Mouse (Mus musculus) adrenal gland, adult (tissue): ENCODE measurements around the gene Asna1.
A peak's percentile ranks its signal among the peaks of the same experiment; 100 is the strongest.

Experiments
- DNase-seq, 2 experiments: peaks; one replicate each; pipeline ENCODE4 v3.0.0; 2022 to 2023; ENCODE audit warnings: low spot score in 1 of 2; ENCODE audit not compliant: inconsistent age in 2 of 2

Gene Asna1

DNA sequence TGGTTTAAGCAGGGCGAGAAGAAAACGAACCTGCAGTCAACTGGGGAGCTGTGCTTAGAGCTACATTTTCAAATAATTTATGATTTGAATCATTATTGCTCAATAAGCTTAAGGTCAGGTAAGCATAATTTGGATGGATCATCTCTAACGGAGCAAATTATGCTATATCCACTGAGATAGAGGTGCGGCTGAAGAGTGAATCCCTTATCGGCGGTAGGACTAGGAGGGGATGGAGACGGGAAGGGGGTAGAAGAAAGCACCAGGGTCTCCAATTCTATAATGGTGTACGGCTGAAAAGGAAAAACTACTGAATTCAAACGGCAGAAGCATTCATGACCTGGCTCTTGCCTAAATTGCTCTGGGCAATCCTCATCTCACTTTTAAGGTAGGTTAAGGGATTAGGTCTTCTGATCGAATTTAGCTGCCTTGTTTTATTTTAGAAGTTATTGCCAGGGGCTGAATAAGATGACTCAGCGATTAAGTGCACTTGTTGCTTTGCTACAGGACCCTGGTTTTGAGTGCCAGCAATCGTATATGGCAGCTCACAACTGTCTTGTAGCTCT is 10.2 kb upstream of the Asna1 start:
- peak in 1 of 2 experiments; percentile 78 for DNase-seq

DNA sequence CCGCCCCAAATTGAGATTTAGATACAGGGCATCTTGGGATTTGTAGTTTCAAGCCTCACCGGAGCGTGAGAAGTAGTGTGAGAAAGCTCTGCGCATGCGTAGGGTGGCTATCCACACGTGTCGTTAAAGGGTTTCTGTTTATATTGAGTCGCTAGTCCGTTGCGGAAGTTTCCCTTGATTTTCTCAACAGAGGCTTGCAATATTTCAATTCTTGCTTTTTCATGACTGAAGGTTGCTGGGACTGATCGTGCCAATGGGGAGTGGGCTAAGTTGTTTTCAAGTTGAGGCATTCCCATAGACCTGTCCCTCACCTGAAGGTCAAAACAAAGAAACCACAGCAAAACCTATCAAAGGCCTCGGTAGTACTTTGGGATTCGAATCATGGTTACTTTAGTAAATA is 9.7 kb upstream of the Asna1 start:
- DNase-seq = peak; percentile 74 to 89

DNA sequence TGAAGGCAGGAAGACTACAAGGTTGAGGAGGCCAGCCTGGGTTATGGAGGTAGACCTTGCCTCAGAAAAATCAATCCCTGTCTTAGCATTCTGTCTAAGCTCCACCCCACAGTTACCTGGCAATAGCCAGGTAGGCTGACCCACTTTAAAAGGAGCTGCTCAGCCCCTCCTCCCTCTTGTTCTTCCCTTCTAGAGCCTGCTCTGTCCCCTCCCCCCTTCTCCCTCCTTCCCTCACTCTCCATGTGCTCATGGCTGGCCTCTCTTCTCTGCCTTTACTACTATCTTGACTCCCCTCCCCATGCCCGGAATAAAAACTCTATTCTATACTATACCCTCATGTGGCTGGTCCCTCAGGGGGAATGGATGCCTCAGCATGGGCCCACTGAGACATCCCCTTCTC is 8.8 kb upstream of the Asna1 start:
- peak in 1 of 2 experiments; percentile 43 for DNase-seq

DNA sequence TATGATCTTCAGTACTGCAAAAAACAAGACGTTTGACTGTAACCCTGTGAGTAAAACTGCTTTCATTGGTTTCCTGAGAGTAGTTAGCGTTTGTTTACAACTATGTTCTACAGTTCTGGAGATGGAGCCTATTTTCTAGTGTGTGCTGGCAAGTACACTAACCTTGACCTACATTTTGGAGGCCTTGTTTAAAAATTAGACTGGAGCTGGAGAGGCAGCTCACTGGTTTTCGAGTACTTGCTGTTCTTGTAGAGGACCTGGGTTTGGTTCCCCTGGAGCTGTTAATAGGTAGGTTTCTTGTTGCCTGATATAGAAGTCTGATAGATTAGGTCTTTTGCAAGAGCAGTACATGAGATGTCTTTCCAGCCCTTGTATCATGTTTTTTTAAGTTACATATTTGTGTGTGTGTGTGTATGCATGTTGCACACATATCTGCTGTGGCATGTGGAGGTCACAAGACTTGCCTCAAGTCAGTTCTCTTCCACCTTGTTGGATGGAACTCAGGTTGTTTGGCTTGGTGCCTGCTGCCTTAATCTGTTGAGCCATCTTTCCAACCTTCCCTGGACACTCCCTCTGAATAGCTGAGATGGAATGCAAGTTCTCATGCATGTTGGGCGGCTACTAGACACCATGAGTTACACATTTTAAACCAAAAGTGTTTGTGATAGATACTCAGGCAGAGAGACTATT is 7.7 kb upstream of the Asna1 start:
- peak in 1 of 2 experiments; percentile 71 for DNase-seq

GRCm38 (mm10) chr8:85029271-85029670 is 4.2 kb upstream of the Asna1 start:
- DNase-seq = peak in 1 of 2 experiments; percentile 49

GRCm38 (mm10) chr8:85027922-85028321 is 2.8 kb upstream of the Asna1 start:
- DNase-seq = no peak

- DNase-seq = no peak
Measured at GRCm38 (mm10) chr8:85027516-85027855, 2.4 kb upstream of the Asna1 start.

- DNase-seq = peak; percentile 98 to 99
Measured at GRCm38 (mm10) chr8:85026670-85027515, 1.8 kb upstream of the Asna1 start, which contains the start of gene Trir. Gene Trir (plus strand): TSS chr8:85026823.

GRCm38 (mm10) chr8:85023846-85024245 is 1.2 kb downstream of the Asna1 start:
- no peak for DNase-seq

GRCm38 (mm10) chr8:85021514-85022055 is 3.5 kb downstream of the Asna1 start:
- DNase-seq = no peak

- DNase-seq = peak in 1 of 2 experiments; percentile 20
Measured at GRCm38 (mm10) chr8:85017209-85017608, 7.9 kb downstream of the Asna1 start.

DNA sequence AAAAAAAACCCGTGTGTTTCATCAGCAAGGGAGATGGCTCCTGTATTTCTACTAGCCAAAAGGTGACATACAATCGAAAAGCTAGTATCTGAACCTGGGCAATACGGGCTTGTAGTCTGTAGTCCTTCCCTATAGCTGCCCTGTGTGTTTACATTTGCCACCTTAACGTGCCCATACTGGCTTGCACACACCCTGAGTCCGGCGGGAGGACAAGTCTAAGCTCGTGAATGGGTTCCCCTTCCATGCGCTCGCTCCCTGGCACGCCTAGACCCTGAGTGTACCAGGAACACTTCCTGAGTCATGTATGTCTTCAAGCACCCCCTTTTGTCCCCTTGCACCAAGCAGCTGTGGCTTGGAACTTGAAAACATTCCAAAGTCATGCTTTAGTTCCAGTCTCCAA is 8.4 kb downstream of the Asna1 start:
- peak in 1 of 2 experiments; percentile 18 for DNase-seq

- DNase-seq = no peak
Measured at GRCm38 (mm10) chr8:85014431-85014830, 10.7 kb downstream of the Asna1 start, which contains the start of gene Best2. Gene Best2 (minus strand): TSS chr8:85014531.

DNA sequence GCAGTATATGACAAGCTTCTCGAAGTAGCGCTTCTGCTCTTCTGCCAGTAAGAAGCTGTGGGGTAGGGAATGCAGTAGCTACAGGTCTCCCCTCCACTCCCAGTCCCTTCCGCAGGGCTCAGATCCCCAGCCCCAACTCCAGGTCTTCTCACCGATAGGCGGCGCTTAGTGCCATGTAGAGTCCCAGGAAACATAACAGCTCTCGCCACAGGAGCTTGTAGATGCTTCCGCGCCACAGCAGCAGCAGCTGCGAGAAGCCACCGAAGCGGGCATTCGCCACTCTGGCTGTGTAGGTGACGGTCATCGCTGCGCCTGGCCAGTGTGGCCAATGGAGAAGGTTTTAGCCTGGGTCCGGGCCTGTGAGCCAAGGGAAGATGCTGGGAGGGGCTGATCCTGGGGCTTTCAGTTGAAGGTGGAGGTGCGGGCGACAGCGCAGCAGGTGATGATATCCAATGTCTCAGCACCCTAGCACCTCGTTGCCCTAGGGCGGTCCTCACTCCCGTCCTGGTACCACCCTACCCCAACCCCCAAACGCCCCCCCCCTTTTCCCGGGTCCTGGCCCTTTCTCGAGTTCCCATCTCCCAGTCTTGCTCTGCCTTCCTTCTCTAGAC is 11.7 kb downstream of the Asna1 start:
- peak; percentile 74 to 89 for DNase-seq

DNA sequence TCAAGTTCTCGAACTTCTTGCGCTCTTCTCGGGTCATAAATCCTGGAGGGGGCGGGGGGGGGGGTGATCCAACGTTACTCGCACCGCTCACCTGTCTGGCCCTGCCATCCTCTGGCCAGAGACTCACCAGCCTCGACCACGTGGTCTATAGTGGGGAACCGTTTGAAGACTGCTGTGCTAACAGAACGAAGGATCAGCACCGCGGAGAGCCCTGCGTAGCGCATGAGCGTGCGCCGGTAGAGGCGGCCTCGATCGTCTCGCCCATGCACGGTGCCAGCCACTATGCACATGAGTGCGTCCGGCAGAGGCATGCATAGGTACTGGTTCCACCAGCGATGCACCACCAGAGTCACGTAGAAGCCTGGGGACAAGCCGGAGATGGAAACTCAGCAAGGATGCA is 13.8 kb downstream of the Asna1 start:
- DNase-seq = peak in 1 of 2 experiments; percentile 17

DNA sequence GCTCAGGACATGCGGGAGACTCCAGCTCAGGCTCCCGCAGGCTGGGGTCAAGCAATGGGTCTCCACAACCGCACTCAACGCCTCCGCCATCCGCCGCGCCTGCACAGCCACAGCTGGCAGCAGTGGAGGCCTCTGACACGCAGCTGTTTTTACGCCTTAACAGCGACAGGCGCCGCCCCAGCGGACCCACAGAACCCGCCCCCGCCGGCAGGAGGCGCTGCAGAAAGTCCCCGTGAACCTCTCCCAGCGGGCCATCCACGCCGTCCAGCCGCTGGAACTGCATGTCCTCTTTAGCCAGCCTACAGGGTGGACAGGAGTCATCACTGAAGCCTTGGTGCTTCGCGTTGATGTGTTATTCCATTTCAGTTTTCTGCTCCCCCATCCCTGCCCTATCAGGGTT is 17.4 kb downstream of the Asna1 start:
- peak in 1 of 2 experiments; percentile 70 for DNase-seq

GRCm38 (mm10) chr8:84997649-84998295 is 27.3 kb downstream of the Asna1 start:
- peak; percentile 89 to 96 for DNase-seq

- DNase-seq = peak in 1 of 2 experiments; percentile 22
Measured at GRCm38 (mm10) chr8:84996978-84997377, 28.1 kb downstream of the Asna1 start.

GRCm38 (mm10) chr8:84995680-84996079 is 29.4 kb downstream of the Asna1 start:
- DNase-seq = peak in 1 of 2 experiments; percentile 20

- no peak for DNase-seq
Measured at GRCm38 (mm10) chr8:84994375-84994774, 30.7 kb downstream of the Asna1 start.
